8 mouse cellular contexts compared by ENCODE assay signal in genomic region chr15:98953401-98954356, GRCm38 (mm10). TPM values are rescaled to one million over a fixed set of nuclear protein-coding genes. Genes with fewer than 3 reads are reported as not detected.
A peak's percentile ranks its signal among the peaks of the same experiment; 100 is the strongest.
DNase-seq lines count a peak whose midpoint lies in the region; ATAC-seq and TF ChIP-seq lines count a peak whose summit lies in the region.

Gm49450 (minus strand) TSS chr15:98953551.
Tuba1a (minus strand) TSS chr15:98953703.

- H3K4me1 ChIP-seq in lung, embryonic 15.5 days = peaks cover 19% of the 10 kb centered on the region
- peaks cover 8% of the 10 kb centered on the region for H3K4me1 ChIP-seq in olfactory bulb, adult 2 months (ENCODE audit: control insufficient read depth, insufficient read depth, low read length)

- peak within 1 kb of the TSS; percentile 79 for H3K4me3 ChIP-seq in lung, embryonic 15.5 days
- peak within 1 kb of the TSS; percentile 62 for H3K4me3 ChIP-seq in olfactory bulb, adult 2 months (ENCODE audit: insufficient read depth, low read depth, low read length)

- H3K9ac ChIP-seq in lung, embryonic 15.5 days = peak within 1 kb of the TSS; percentile 86

- 5% methylated on average over 28 of the region's 28 CpGs for WGBS in lung, embryonic 15.5 days
- WGBS in olfactory bulb, adult 2 months = 2% methylated on average over 28 of the region's 28 CpGs

- peak within 1 kb of the TSS; percentile 50 for H3K4me2 ChIP-seq in lung, embryonic 15.5 days

- H3K36me3 ChIP-seq in lung, embryonic 15.5 days = peaks cover 9% of the 10 kb centered on the region; the same call in 1 of the 2 replicates

- TF ChIP-seq CTCF in olfactory bulb, adult 2 months (IDR thresholded peaks at IDR 0.05; ENCODE audit: insufficient read depth, low read depth, low read length) = no peak

- no peaks in the 10 kb centered on the region for H3K27me3 ChIP-seq in lung, embryonic 15.5 days

- H3K27ac ChIP-seq in lung, embryonic 15.5 days = peak within 1 kb of the TSS; percentile 97
- peak within 1 kb of the TSS; percentile 99 for H3K27ac ChIP-seq in olfactory bulb, adult 2 months (ENCODE audit: insufficient read depth, low read depth, low read length)

- TF ChIP-seq POLR2A in olfactory bulb, adult 2 months (IDR thresholded peaks at IDR 0.05; ENCODE audit: insufficient read depth, low read depth, low read length) = peak; percentile 100

- H3K9me3 ChIP-seq in lung, embryonic 15.5 days = no peaks in the 10 kb centered on the region

- ATAC-seq in frontal cortex, adult (ENCODE audit: low TSS enrichment) = peak; percentile 91
- ATAC-seq in hematopoietic stem cell, adult 5-6 weeks (replicated peaks in 1 of 2; ENCODE audit: insufficient read depth in 1 of 2, low FRiP score in 2 of 2, low TSS enrichment in 1 of 2, low read depth in 1 of 2, poor library complexity in 2 of 2, severe bottlenecking in 2 of 2) = peak; percentile 94 to 96
- peak; percentile 99 for ATAC-seq in lung, embryonic 15.5 days (ENCODE audit: borderline replicate concordance, extremely low read depth, low FRiP score, low TSS enrichment)

- peak; percentile 100 for DNase-seq in MN1 (ENCODE audit: low spot score)
- peak; percentile 99 for DNase-seq in cerebellum, adult 9-10 months
- peak; percentile 94 for DNase-seq in layer of hippocampus, adult 9-10 months (ENCODE audit: low spot score)
- peak; percentile 97 for DNase-seq in thymus, postnatal 0 days (ENCODE audit: low spot score)

RNA-seq across cellular contexts. Expression of gene Gm49450, which starts in this region (rescaled TPM):
- total RNA-seq in hematopoietic stem cell, adult 5-6 weeks (2017) = 12.9 TPM in 1 of 2 replicates, not detected in the other
- not detected in 2 replicates for polyA plus RNA-seq in lung, embryonic 15.5 days (2015; fragmentation: Nextera tagmentation; extraction: Ambion mirVana)
- not detected in 2 replicates for polyA plus RNA-seq in olfactory bulb, adult 2 months (2012; ENCODE audit: insufficient read depth, insufficient read length, low replicate concordance, missing spikeins)
- not detected in 2 replicates for polyA plus RNA-seq in thymus, postnatal 0 days (2015; fragmentation: Nextera tagmentation; extraction: Ambion mirVana)

RNA-seq across cellular contexts. Expression of gene Tuba1a, which starts in this region (rescaled TPM):
- total RNA-seq in hematopoietic stem cell, adult 5-6 weeks (2017) = 35.1 and 40.0 TPM in 2 replicates
- polyA plus RNA-seq in lung, embryonic 15.5 days (2015; fragmentation: Nextera tagmentation; extraction: Ambion mirVana) = 1,060 and 1,067 TPM in 2 replicates
- polyA plus RNA-seq in olfactory bulb, adult 2 months (2012; ENCODE audit: insufficient read depth, insufficient read length, low replicate concordance, missing spikeins) = 1,035 TPM in 1 of 2 replicates, not detected in the other
- polyA plus RNA-seq in thymus, postnatal 0 days (2015; fragmentation: Nextera tagmentation; extraction: Ambion mirVana) = 227 and 236 TPM in 2 replicates

Comparison
In these comparisons a context has a peak if more than half of its experiments do, and no peak if none do; other contexts are left out.
1. Peak in every context shown above with its lines: DNase-seq, ATAC-seq, H3K4me3 ChIP-seq and H3K27ac ChIP-seq.